In genomic region chr6:141001306-141001705, GRCm38 (mm10) we compare ENCODE assay signal across 18 mouse cellular contexts.
"Had no signal": no experiment of that assay in that cellular context is flagged by ENCODE, and none has a peak within 500 bp of the region (broad histone marks: within the 10 kb centered on the region; RNA-seq: fewer than 3 reads in every experiment).

No protein-coding gene starts in this region.

- H3K9ac ChIP-seq: liver, embryonic 12.5 days; liver, embryonic 14.5 days; midbrain, embryonic 12.5 days; neural tube, embryonic 13.5 days; neural tube, embryonic 15.5 days had no signal

- H3K27ac ChIP-seq: liver, embryonic 12.5 days; liver, embryonic 14.5 days; midbrain, embryonic 10.5 days; midbrain, embryonic 12.5 days; neural tube, embryonic 13.5 days; neural tube, embryonic 15.5 days had no signal

- DNase-seq: lung, adult 2 months; midbrain, embryonic 14.5 days; retina, postnatal 1 day; right cerebral cortex, adult 18-20 months; right cerebral cortex, postnatal 25 days; right cerebral cortex, postnatal 4 days; spleen, adult 18-20 months; thymus, adult 18-20 months; thymus, postnatal 14 days; thymus, postnatal 36 days had no signal

- H3K4me1 ChIP-seq: liver, embryonic 12.5 days; midbrain, embryonic 12.5 days; neural tube, embryonic 13.5 days; neural tube, embryonic 15.5 days had no signal

- ATAC-seq: liver, embryonic 12.5 days; midbrain, embryonic 16.5 days had no signal

- H3K27me3 ChIP-seq: liver, embryonic 12.5 days; midbrain, embryonic 12.5 days; neural tube, embryonic 13.5 days; neural tube, embryonic 15.5 days had no signal

- H3K9me3 ChIP-seq: liver, embryonic 12.5 days; midbrain, embryonic 12.5 days; neural tube, embryonic 13.5 days; neural tube, embryonic 15.5 days had no signal

- H3K4me3 ChIP-seq: liver, embryonic 12.5 days; midbrain, embryonic 10.5 days; midbrain, embryonic 12.5 days; myocyte; neural tube, embryonic 13.5 days; neural tube, embryonic 15.5 days had no signal

- H3K4me2 ChIP-seq: liver, embryonic 12.5 days; midbrain, embryonic 12.5 days; neural tube, embryonic 13.5 days; neural tube, embryonic 15.5 days had no signal

- H3K36me3 ChIP-seq: liver, embryonic 12.5 days; midbrain, embryonic 10.5 days; midbrain, embryonic 12.5 days; neural tube, embryonic 13.5 days; neural tube, embryonic 15.5 days had no signal
